Mouse (Mus musculus): ENCODE measurements around the gene Nomo1.

Gene Nomo1

GRCm38 (mm10) chr7:46045882-46046281 is 12.4 kb downstream of the Nomo1 start:
- DNase-seq (ENCODE audit: low spot score): no peak

- no peak for DNase-seq (ENCODE audit: low spot score)
Measured at GRCm38 (mm10) chr7:46047873-46048562, 14.5 kb downstream of the Nomo1 start.

GRCm38 (mm10) chr7:46049981-46050380 is 16.5 kb downstream of the Nomo1 start:
- DNase-seq (ENCODE audit: low spot score): no peak

DNA sequence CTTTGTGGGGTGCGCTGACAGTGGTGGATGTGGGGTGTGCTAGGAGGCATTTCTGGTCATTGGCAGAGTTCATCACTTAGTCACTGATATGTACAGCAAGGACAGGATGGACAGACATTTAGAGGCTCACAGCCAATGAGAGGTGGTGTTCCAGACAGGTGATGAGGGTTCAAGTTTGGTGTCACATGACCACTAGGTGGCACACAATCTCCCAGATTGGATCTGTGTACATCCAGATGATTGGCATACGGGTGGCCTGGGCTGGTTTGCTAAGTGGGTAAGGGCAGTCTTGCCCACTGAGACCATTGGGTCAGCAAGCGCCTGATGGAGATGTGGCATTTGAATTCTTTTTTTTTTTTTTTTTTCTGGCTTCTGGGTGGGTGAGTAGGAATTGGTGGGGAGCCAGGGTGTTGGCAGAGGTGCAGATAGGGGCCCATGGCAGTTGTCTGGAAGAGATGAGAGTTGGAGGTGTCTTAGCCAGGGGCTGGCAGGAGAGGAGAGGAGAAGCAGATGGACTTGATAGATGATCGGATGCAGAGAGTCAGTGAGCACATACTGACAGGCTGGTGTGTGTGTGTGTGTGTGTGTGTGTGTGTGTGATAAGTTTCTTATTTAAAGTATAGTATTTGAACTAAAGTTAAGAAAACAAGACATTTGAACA is 18.8 kb downstream of the Nomo1 start:
- no peak for DNase-seq (ENCODE audit: low spot score)

- no peak for DNase-seq (ENCODE audit: low spot score)
Measured at GRCm38 (mm10) chr7:46053566-46053965, 20.1 kb downstream of the Nomo1 start.

DNA sequence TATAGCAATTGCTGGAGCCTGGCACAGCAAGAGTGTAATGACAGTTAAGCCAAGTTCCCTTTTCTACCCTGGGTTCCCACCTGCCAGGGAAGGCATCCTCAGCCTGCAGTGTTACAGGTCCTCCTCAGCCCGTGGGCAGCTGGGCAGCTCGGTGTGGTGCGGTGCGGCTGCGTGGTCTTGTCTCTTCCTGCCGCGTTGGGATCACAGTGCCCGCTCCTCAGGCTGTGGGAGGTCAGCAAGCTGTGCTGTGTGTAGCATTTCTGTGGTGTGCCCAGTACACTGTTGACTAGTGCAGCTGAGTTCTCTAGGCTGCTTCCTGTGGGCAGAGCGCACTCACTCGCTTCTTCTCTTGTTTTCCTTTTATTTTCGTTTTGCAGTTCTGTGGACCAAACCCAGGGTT is 25.4 kb downstream of the Nomo1 start:
- no peak for DNase-seq (ENCODE audit: low spot score)

DNA sequence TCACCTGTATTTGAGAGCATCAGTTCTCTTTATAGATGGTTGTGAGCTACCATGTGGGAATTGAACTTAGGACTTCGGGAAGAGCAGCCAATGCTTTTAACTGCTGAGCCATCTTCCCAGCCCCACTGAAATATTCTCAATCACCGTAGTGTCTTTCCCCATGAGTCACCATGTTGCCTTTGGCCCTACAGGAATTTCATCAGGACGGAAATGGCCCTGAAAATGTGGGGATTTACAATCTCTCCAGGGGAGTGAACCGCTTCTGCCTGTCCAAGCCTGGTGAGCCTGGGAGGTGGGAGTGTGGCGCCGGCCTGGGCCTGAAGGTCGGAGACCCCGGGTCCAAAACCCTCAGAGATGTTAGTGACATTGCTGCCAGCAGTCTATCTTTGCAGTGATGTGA is 27.2 kb downstream of the Nomo1 start:
- DNase-seq (ENCODE audit: low spot score): no peak

GRCm38 (mm10) chr7:46061614-46062013 is 28.1 kb downstream of the Nomo1 start:
- no peak for DNase-seq (ENCODE audit: low spot score)

GRCm38 (mm10) chr7:46063296-46063695 is 29.8 kb downstream of the Nomo1 start:
- DNase-seq (ENCODE audit: low spot score): no peak

DNA sequence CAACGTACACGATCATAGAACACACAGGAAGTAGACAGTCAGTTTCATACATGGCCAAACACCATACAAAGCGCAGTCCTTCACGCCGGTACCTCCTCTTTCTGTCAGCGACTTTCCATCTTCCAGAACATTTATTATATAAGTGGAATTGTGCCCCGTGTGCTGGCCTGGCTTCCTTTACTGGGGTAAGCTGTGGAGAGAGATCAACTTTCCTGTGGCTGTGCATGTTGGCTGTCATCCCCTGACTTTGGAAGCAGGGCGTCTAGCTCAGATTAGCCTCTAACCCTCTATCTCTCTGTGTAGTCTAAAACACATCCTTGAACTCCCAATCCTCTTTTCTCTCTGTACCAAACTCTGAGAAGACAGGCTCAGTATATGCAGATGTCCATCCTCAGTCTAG is 35.3 kb downstream of the Nomo1 start:
- no peak for DNase-seq (ENCODE audit: low spot score)

DNA sequence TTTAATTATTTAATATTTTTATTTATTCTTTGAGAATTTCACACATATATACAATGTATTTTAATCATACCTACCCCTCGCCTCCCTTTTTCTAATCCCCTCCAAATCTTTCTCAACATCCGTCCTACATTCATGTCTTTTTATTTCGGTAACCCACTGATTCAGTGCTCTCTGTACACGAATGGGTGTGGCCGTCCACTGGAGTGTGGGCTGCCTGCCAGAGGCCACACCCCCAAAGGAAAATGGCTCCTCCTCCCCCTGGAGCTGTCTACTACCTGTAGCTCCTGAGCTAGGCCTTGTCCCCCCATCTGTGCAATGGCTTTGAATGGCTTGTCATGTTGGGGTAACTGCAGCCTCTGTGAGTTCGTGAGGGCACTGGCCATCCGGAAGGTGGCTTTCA is 43.3 kb downstream of the Nomo1 start:
- no peak for DNase-seq (ENCODE audit: low spot score)

DNA sequence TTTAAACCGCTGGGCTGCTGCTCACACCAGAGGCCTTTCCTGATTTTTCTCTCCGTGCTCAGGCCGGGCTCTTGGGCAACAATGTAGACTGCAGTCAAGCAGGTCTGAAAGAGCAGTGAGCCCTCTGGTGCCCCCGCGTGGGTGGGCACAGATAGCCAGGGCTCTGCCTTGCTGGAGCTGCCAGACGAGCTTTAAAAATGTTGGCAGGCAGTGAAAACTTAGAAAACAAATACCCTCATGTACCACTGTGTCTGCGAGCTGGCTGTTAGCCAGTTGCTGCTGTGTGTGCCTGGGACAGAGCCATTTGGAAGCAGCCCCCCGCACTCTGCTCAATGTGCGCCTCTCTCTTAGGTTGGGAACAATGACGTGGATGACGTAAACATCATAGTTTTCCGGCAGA is 44.2 kb downstream of the Nomo1 start:
- DNase-seq (ENCODE audit: low spot score): no peak

DNA sequence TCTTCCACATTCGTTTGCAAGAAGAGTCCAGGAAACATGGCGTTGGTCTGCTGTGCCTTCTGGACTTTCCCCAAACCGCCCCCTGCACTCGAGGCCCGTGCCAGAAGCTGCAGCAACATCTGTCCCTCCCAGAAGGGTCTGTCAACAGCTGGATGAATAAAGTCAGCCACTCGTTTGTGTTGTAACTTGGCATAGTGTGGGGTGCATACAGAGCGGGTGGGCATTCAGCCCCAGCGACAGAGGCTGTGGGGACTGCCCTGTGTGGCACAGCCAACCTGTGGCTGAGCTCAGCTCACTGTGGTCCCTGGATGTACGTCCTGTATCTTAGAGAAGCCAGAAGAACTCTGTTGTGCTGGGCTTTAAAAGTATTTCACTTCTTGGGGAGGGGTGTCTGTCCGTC is 50.5 kb downstream of the Nomo1 start:
- DNase-seq (ENCODE audit: low spot score): no peak

DNA sequence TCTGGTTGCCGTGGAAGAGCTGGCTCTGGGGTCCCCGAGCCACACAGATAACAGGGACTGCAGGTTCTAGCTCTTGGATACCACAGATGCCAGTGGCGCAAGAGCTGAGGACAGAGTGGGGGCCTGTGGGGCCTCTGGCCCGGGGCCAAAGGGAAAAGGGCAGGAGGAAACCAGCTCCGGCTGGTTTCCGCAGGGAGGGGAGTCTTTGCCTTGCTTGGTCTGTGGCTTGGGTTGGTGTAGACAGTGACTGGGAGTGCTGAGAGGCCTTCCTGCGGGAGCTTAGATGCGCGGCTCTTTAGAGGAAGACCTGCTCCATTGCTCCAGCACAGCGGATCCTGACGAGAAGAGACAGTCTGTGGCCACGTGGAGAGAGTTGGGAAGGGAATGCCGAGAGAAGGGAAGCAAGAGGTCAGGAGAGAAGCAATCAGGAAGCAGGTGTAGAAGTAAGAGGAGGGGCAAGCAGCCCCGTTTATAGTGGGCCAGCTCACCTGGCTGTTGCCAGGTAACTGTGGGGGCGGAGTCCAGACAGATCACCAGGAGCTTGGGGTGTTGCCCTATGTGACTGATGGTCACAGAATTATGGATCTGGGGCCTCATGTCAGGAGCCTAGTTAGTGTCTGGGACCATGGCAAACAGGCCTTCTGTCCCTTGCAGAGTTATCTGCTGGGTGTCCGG is 51.5 kb downstream of the Nomo1 start:
- DNase-seq (ENCODE audit: low spot score): no peak

GRCm38 (mm10) chr7:46086378-46086777 is 52.9 kb downstream of the Nomo1 start:
- no peak for DNase-seq (ENCODE audit: low spot score)

DNA sequence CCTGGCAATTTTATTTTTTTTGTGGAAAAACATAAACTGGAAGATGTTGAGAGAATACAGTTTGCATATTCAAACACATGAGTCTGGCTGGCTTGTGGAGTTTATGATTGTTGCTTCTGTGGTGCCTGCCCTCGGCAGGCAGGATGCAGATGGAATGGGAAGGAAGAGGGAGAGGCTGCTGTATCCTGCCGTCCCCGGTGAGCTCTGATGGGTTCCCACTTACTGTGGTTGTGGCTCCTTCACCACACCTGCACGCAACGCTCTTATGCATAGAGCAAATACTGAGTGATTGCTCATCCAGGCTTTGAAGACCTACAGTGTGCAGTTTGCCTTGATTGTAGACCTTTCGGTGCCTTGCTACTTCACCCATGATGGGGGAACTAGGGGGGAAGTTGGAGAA is 54.7 kb downstream of the Nomo1 start:
- DNase-seq (ENCODE audit: low spot score): no peak

- no peak for DNase-seq (ENCODE audit: low spot score)
Measured at GRCm38 (mm10) chr7:46092803-46093202, 59.3 kb downstream of the Nomo1 start.

DNA sequence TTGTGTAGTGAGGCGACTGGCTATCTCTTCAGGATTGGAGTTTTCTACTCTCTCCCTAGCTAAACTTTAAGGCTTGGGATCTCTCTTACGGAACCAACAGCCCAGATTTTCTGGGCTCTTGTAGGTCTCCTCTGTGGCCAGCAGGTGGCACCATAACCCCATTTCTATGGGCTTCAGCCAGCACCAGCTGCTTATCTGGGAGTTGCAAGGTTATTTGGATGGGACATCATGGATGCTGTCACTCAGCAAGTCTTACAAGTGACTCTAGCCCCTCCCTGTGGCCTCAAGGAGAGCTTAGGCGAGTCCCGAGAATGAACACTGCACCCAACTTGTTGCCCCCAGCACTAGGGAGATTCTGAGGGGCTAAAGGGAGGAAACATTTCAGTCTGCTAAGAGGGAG is 62.6 kb downstream of the Nomo1 start:
- peak; percentile 17 for DNase-seq (ENCODE audit: low spot score)

GRCm38 (mm10) chr7:46097319-46097783 is 63.9 kb downstream of the Nomo1 start:
- no peak for DNase-seq (ENCODE audit: low spot score)

- no peak for DNase-seq (ENCODE audit: low spot score)
Measured at GRCm38 (mm10) chr7:46098221-46098918, 64.9 kb downstream of the Nomo1 start.

- DNase-seq (ENCODE audit: low spot score): no peak
Measured at GRCm38 (mm10) chr7:46098919-46099286, 65.4 kb downstream of the Nomo1 start.

DNA sequence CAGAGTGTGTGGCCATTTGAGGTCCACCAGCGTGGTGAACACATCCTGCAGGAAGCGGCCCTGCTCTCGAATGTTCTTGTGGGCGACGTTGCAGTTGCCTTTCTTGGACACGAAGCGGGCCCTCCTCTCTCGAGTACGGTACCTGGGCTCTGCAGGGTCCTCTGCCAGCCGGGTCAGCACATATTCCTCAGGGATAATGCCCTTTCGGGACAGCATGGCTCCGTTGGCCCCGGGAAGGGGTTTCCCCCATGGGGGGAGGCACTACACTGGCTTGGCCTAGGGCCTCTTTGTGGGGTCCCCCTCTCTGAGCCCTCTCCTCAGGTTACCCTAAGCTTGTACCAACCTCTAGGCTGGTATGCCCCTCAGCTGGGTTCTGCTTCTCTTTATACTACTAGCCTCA is 66.2 kb downstream of the Nomo1 start:
- DNase-seq (ENCODE audit: low spot score): no peak

DNA sequence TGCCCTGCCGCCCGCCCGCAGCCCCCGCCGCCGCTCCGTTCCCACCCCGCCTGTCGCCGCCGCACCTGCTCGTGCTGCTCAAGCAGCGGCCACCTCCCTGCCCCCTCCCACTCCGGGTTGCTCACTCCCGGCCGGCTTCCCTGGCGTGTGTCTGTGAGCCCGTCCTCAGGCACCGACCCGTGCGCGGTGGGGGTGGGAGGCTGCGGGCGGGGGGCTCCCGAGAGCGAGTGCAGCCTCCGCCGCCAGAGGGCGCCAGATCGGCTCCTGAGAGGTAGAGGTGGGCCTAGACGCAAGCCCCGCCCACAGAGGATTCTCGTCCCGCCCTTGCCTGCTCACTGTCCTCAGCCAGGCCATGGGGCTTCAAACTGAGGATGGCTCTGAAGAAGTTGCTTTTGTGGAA is 67.1 kb downstream of the Nomo1 start, which contains the start of gene Kcnj11:
TSS of gene Kcnj11 (minus strand) at position 202 of the 400 bp plus-strand sequence.
- DNase-seq (ENCODE audit: low spot score): peak; percentile 36
